24 mouse cellular contexts compared by ENCODE assay signal in the genomic region with DNA sequence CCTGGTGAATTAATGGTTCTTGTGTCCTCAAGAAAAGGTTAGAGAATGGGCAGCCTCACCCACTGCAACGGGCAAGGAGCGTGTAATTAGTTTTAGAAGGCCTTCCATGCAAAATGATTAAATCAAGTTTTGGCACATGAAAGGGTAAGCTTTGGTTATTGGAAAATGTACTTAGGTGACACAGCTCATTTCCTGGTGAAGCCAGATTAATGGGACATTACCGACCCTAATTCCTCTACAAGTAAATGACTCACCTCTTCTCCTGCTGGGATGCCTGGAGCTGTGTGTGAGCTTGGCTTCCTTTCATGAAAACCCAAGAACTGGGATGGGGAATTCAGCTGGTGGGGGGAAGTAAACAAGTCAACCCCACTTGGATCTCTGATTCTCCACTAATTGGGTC.
DNase-seq lines count a peak whose midpoint lies in the region; ATAC-seq and TF ChIP-seq lines count a peak whose summit lies in the region.
"Had no signal": no experiment of that assay in that cellular context is flagged by ENCODE, and none has a peak within 500 bp of the region (broad histone marks: within the 10 kb centered on the region; RNA-seq: fewer than 3 reads in every experiment).

No protein-coding gene starts in this region.

- no peak for TF ChIP-seq POLR2A in cerebellum, adult 2 months (IDR thresholded peaks at IDR 0.05; ENCODE audit: borderline replicate concordance, insufficient read depth, low read length)

- no peak overlapping the region for H3K4me3 ChIP-seq in embryonic facial prominence, embryonic 14.5 days (ENCODE audit: low read depth, low read length)
- H3K4me3 ChIP-seq in embryonic facial prominence, embryonic 10.5 days = no peak overlapping the region
- H3K4me3 ChIP-seq in kidney, embryonic 16.5 days (ENCODE audit: low read length) = no peak overlapping the region
- no peak overlapping the region for H3K4me3 ChIP-seq in forebrain, embryonic 15.5 days
- no peak overlapping the region for H3K4me3 ChIP-seq in midbrain, embryonic 10.5 days
- no peak overlapping the region for H3K4me3 ChIP-seq in cerebellum, adult 2 months (replicated peaks; ENCODE audit: insufficient read depth, low read depth, low read length)
- H3K4me3 ChIP-seq: erythroblast, embryonic 14.5 days; forebrain, embryonic 12.5 days; hindbrain, embryonic 13.5 days; limb, embryonic 15.5 days; midbrain, embryonic 13.5 days; stomach, embryonic 15.5 days had no signal

- H3K27me3 ChIP-seq in embryonic facial prominence, embryonic 14.5 days (replicated peaks; ENCODE audit: control insufficient read depth, insufficient read depth, low read length) = no peaks in the 10 kb centered on the region
- H3K27me3 ChIP-seq in embryonic facial prominence, embryonic 10.5 days (replicated peaks; ENCODE audit: low read depth, poor library complexity, severe bottlenecking) = no peaks in the 10 kb centered on the region
- no peaks in the 10 kb centered on the region for H3K27me3 ChIP-seq in kidney, embryonic 16.5 days (ENCODE audit: insufficient read depth, low read length)
- H3K27me3 ChIP-seq in forebrain, embryonic 15.5 days = no peaks in the 10 kb centered on the region
- H3K27me3 ChIP-seq in midbrain, embryonic 10.5 days (ENCODE audit: low read depth, poor library complexity, severe bottlenecking) = no peaks in the 10 kb centered on the region
- H3K27me3 ChIP-seq in cerebellum, adult 2 months (ENCODE audit: control insufficient read depth, insufficient read depth, low read length) = no peaks in the 10 kb centered on the region
- H3K27me3 ChIP-seq: hindbrain, embryonic 13.5 days; limb, embryonic 15.5 days; midbrain, embryonic 13.5 days; stomach, embryonic 15.5 days had no signal

- no peak overlapping the region for H3K9ac ChIP-seq in embryonic facial prominence, embryonic 14.5 days (ENCODE audit: low read depth, low read length)
- H3K9ac ChIP-seq in kidney, embryonic 16.5 days (replicated peaks; ENCODE audit: low read length) = no peak overlapping the region
- H3K9ac ChIP-seq in forebrain, embryonic 15.5 days (replicated peaks) = no peak overlapping the region
- H3K9ac ChIP-seq: forebrain, embryonic 12.5 days; hindbrain, embryonic 13.5 days; limb, embryonic 15.5 days; liver, embryonic 14.5 days; lung, embryonic 14.5 days; midbrain, embryonic 13.5 days; stomach, embryonic 15.5 days had no signal

- peaks cover 41% of the 10 kb centered on the region for H3K4me1 ChIP-seq in embryonic facial prominence, embryonic 14.5 days (ENCODE audit: control insufficient read depth, insufficient read depth, low read length)
- H3K4me1 ChIP-seq in embryonic facial prominence, embryonic 10.5 days = peaks cover 41% of the 10 kb centered on the region
- H3K4me1 ChIP-seq in kidney, embryonic 16.5 days (ENCODE audit: insufficient read depth, low read length) = peaks cover 23% of the 10 kb centered on the region
- H3K4me1 ChIP-seq in forebrain, embryonic 15.5 days = peaks cover 10% of the 10 kb centered on the region
- peaks cover 8% of the 10 kb centered on the region for H3K4me1 ChIP-seq in midbrain, embryonic 10.5 days
- no peaks in the 10 kb centered on the region for H3K4me1 ChIP-seq in cerebellum, adult 2 months (ENCODE audit: control insufficient read depth, insufficient read depth, low read length)
- H3K4me1 ChIP-seq: stomach, embryonic 15.5 days had no signal

- TF ChIP-seq CTCF in cerebellum, adult 2 months (IDR thresholded peaks at IDR 0.05; ENCODE audit: borderline replicate concordance, insufficient read depth, low read depth, low read length) = no peak

- ATAC-seq in embryonic facial prominence, embryonic 14.5 days (ENCODE audit: low read depth) = no peak
- no peak for ATAC-seq in kidney, embryonic 16.5 days (ENCODE audit: low FRiP score, low TSS enrichment)
- no peak for ATAC-seq in forebrain, embryonic 15.5 days (replicated peaks)
- ATAC-seq: activated CD4-positive, CD25-positive, alpha-beta regulatory T cell, adult 4 months; midbrain, embryonic 13.5 days had no signal

- no peak overlapping the region for H3K4me2 ChIP-seq in embryonic facial prominence, embryonic 14.5 days (ENCODE audit: low read depth, low read length)
- H3K4me2 ChIP-seq in kidney, embryonic 16.5 days (replicated peaks; ENCODE audit: low read depth, low read length) = no peak overlapping the region
- H3K4me2 ChIP-seq in forebrain, embryonic 15.5 days (replicated peaks) = no peak overlapping the region
- H3K4me2 ChIP-seq: forebrain, embryonic 12.5 days; hindbrain, embryonic 13.5 days; limb, embryonic 15.5 days; lung, embryonic 14.5 days; midbrain, embryonic 13.5 days; stomach, embryonic 15.5 days had no signal

- no peak for DNase-seq in embryonic facial prominence, embryonic 14.5 days (ENCODE audit: low spot score)
- no peak for DNase-seq in embryonic facial prominence, embryonic 10.5 days (ENCODE audit: low spot score)
- DNase-seq in kidney, adult 9 months = peak; percentile 61
- DNase-seq in kidney, adult 18-20 months = no peak
- DNase-seq in midbrain, embryonic 10.5 days (ENCODE audit: low spot score) = no peak
- no peak for DNase-seq in cerebellum, adult 2 months
- DNase-seq: adrenal gland, adult 8-10 months; cerebellum, adult 8-10 months; cerebellum, postnatal 36 days; embryo, embryonic 11 days; gastrocnemius, postnatal 10 days; layer of hippocampus, adult 9-11 months; lung, embryonic 14.5 days; thymus, postnatal 4 days had no signal

- no peaks in the 10 kb centered on the region for H3K36me3 ChIP-seq in embryonic facial prominence, embryonic 14.5 days (ENCODE audit: control insufficient read depth, insufficient read depth, low read length)
- no peaks in the 10 kb centered on the region for H3K36me3 ChIP-seq in embryonic facial prominence, embryonic 10.5 days (replicated peaks)
- H3K36me3 ChIP-seq in kidney, embryonic 16.5 days (ENCODE audit: insufficient read depth, low read length) = no peaks in the 10 kb centered on the region
- no peaks in the 10 kb centered on the region for H3K36me3 ChIP-seq in forebrain, embryonic 15.5 days
- no peaks in the 10 kb centered on the region for H3K36me3 ChIP-seq in midbrain, embryonic 10.5 days
- H3K36me3 ChIP-seq: forebrain, embryonic 12.5 days; hindbrain, embryonic 13.5 days; limb, embryonic 15.5 days; midbrain, embryonic 13.5 days; stomach, embryonic 15.5 days had no signal

- H3K27ac ChIP-seq in embryonic facial prominence, embryonic 14.5 days (replicated peaks; ENCODE audit: low read depth, low read length) = 0 out of 2 replicates have a peak overlapping the region, but pooled peaks have one; percentile 55
- H3K27ac ChIP-seq in embryonic facial prominence, embryonic 10.5 days (replicated peaks) = no peak overlapping the region
- H3K27ac ChIP-seq in kidney, embryonic 16.5 days (ENCODE audit: low read length) = peak overlapping the region; percentile 36; the same call in 1 of the 2 replicates
- no peak overlapping the region for H3K27ac ChIP-seq in forebrain, embryonic 15.5 days (replicated peaks)
- no peak overlapping the region for H3K27ac ChIP-seq in midbrain, embryonic 10.5 days (replicated peaks)
- no peak overlapping the region for H3K27ac ChIP-seq in cerebellum, adult 2 months (ENCODE audit: insufficient read depth, low read length)
- H3K27ac ChIP-seq: forebrain, embryonic 12.5 days; hindbrain, embryonic 13.5 days; liver, embryonic 14.5 days; midbrain, embryonic 13.5 days; stomach, embryonic 15.5 days had no signal

- WGBS in embryonic facial prominence, embryonic 14.5 days = 47% methylated on average over 3 of the region's 3 CpGs
- 64% methylated on average over 3 of the region's 3 CpGs for WGBS in embryonic facial prominence, embryonic 10.5 days
- WGBS in kidney, embryonic 16.5 days = 38% methylated on average over 3 of the region's 3 CpGs
- 37% methylated on average over 3 of the region's 3 CpGs for WGBS in forebrain, embryonic 15.5 days
- 80% methylated on average over 3 of the region's 3 CpGs for WGBS in midbrain, embryonic 10.5 days
- 45% methylated on average over 3 of the region's 3 CpGs for WGBS in cerebellum, adult 2 months

- H3K9me3 ChIP-seq in embryonic facial prominence, embryonic 14.5 days (ENCODE audit: control insufficient read depth, low read length) = peaks cover 9% of the 10 kb centered on the region; the same call in 1 of the 2 replicates
- H3K9me3 ChIP-seq in embryonic facial prominence, embryonic 10.5 days = peaks cover 4% of the 10 kb centered on the region; the same call in 1 of the 2 replicates
- no peaks in the 10 kb centered on the region for H3K9me3 ChIP-seq in kidney, embryonic 16.5 days (ENCODE audit: low read length)
- no peaks in the 10 kb centered on the region for H3K9me3 ChIP-seq in forebrain, embryonic 15.5 days
- H3K9me3 ChIP-seq in midbrain, embryonic 10.5 days (replicated peaks) = no peaks in the 10 kb centered on the region
- H3K9me3 ChIP-seq: forebrain, embryonic 12.5 days; hindbrain, embryonic 13.5 days; limb, embryonic 15.5 days; midbrain, embryonic 13.5 days; stomach, embryonic 15.5 days had no signal

Comparison
In these comparisons a context has a peak if more than half of its experiments do, and no peak if none do; other contexts are left out.
1. H3K27ac ChIP-seq: peak in embryonic facial prominence, embryonic 14.5 days (single experiment) and kidney, embryonic 16.5 days (single experiment); none in embryonic facial prominence, embryonic 10.5 days (single experiment), forebrain, embryonic 15.5 days (single experiment), midbrain, embryonic 10.5 days (single experiment) and cerebellum, adult 2 months (single experiment).